Mouse (Mus musculus) heart, postnatal 0 days (tissue): ENCODE measurements around the gene Rfxank.
A peak's percentile ranks its signal among the peaks of the same experiment; 100 is the strongest.

Experiments
- CTCF ChIP-seq: IDR thresholded peaks from 2 replicates; pipeline ENCODE4 v1.5.1; 2016; ENCODE audit warnings: antibody characterized with exemption, control low read depth, low read depth
- EP300 ChIP-seq: IDR thresholded peaks from 2 replicates; pipeline ENCODE4 v1.6.1; 2016; ENCODE audit warnings: antibody characterized with exemption, low read depth

DNA sequence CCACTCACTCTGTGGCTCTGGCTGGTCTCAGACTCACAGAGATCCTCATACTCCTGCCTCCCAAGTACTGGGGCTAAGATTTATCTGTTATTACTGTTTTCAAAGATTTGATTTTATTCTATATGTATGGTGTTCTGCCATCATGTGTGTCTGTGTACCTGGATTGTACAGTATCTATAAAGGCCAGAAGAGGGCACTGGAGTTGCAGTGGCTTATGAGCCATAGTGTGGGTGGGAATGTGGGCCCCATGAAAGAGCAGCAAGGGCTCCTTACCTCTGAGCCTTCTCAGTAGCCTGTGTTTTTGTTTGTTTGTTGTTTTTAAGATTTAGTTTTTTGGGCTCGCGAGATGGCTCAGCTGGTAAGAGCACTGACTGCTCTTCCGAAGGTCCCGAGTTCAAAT is 40.1 kb upstream of the Rfxank start:
- peak; percentile 52 for TF ChIP-seq CTCF
- no peak for TF ChIP-seq EP300
